Mouse (Mus musculus) bone marrow, adult 2 months (tissue): ENCODE data around the gene Atp11a. TPM values are rescaled to one million over a fixed set of nuclear protein-coding genes. Genes with fewer than 3 reads are reported as not detected.
A peak's percentile ranks its signal among the peaks of the same experiment; 100 is the strongest.

Experiments used
- H3K27ac ChIP-seq: fragments of 200-500 bp; 2 replicates; pipeline ENCODE4 v1.5.1; 2012; ENCODE audit warnings: low read depth, mild to moderate bottlenecking, control low read depth, inconsistent platforms, low read length; ENCODE audit not compliant: control insufficient read depth, poor library complexity, insufficient read depth
- H3K4me1 ChIP-seq: fragments of 200-500 bp; 2 replicates; pipeline ENCODE4 v1.6.1; 2011; ENCODE audit warnings: low read length; ENCODE audit not compliant: control insufficient read depth, insufficient read depth
- H3K4me3 ChIP-seq: fragments of 200-500 bp; replicated peaks from 2 replicates; pipeline ENCODE3; 2011; ENCODE audit warnings: mild to moderate bottlenecking, low read depth, low read length, control low read depth; ENCODE audit not compliant: control insufficient read depth
- CTCF ChIP-seq: fragments of 200-500 bp; IDR thresholded peaks from 2 replicates; pipeline ENCODE4 v1.5.1; 2011; ENCODE audit warnings: low read length, control low read depth; ENCODE audit not compliant: control insufficient read depth, insufficient read depth
- POLR2A ChIP-seq: fragments of 200-500 bp; IDR thresholded peaks from 2 replicates; pipeline ENCODE4 v1.6.1; 2011; ENCODE audit warnings: low read depth, mild to moderate bottlenecking, control low read depth, low read length, borderline replicate concordance; ENCODE audit not compliant: control insufficient read depth
- WGBS: fragments of 180-500 bp; shearing (Covaris S2); methylation state at CpG from one replicate; pipeline ENCODE4 v1.1.7; 2018; 5-methylcytosine and 5-hydroxymethylcytosine counted together
- polyA plus RNA-seq: library from polyadenylated mRNA; stranded (reverse); fragments of >200 nt; gene quantifications from 2 replicates; pipeline ENCODE4 v1.2.4, GENCODE M21; 2011; ENCODE audit warnings: low replicate concordance; ENCODE audit not compliant: missing spikeins, insufficient read depth, insufficient read length

The Atp11a gene
- polyA plus RNA-seq, 1 experiment, result 28.4 TPM

DNA sequence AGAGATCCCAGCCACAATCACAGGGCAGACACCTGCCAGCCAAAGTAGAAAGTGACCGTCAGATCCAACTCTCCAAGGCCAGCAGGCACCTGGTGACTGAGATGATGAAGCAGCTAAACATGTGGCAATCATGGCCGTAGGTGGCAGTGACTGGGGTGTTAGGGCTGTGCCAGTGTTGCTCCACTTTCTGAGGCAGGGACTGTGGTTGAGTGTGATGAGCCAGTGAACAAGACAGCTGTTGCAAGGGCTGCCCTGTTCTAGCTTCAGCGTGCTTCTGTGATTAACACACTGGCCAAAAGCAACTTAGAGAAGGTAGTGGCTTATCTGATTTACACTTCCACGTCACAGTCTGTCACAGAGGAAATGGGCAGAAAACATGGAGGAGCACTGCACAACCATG, 13.4 kb upstream of the Atp11a start:
- Histone ChIP-seq H3K27ac (peak overlapping the region; percentile 55), H3K4me1 (no peaks in the 10 kb centered on the region; the same call in 1 of the 2 replicates), H3K4me3 (no peak overlapping the region)
- WGBS, result 43% methylated on average over 4 of the region's 4 CpGs
- TF ChIP-seq CTCF, result no peak
- TF ChIP-seq POLR2A, result no peak

DNA sequence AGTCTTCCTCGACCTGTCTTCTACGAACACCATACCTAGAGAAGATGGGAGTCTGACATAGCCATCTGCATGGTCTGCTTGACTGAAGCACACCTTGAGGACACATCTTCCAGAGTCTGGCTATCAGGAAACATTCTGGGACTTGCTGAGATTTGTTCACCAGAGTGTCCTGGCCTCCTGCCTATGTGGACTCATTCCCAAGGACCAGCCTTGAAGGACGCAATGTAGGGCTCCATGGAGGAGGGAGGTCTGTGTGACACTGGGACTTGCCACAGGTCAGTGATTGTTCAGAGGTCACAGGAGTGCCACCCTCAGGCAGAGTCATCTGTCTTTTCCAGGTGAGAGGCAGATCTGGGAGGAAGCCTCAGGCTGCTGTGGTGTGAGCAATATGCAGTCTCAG, 8.6 kb upstream of the Atp11a start:
- 88% methylated on average over 3 of the region's 3 CpGs for WGBS
- H3K27ac ChIP-seq, result no peak overlapping the region
- TF ChIP-seq CTCF (no peak), POLR2A (no peak)
- H3K4me3 ChIP-seq, result no peak overlapping the region
- no peaks in the 10 kb centered on the region; the same call in 1 of the 2 replicates for H3K4me1 ChIP-seq

DNA sequence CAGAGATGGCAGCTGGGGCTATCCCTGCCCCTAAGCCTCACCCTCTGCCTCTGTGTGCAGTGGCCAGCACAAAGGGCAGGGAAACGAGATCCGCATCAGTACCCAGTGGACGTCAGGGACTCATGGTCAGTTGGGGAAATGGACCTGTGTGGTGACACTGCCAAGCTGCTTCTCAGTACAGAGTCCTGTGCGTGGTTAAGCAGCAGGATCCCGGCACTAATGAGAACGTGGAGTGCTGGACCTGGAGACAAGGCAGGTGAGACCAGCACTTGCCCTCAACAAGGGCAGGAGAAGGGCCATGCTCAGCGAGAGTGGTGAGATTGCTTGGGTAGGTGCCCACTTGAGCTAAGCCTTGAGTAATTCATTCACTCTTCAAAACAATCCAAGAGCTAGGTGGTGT, 7.7 kb upstream of the Atp11a start:
- Histone ChIP-seq H3K27ac (no peak overlapping the region), H3K4me3 (no peak overlapping the region), H3K4me1 (no peaks in the 10 kb centered on the region; the same call in 1 of the 2 replicates)
- TF ChIP-seq CTCF (no peak), POLR2A (no peak)
- WGBS, result 85% methylated on average over 7 of the region's 7 CpGs

DNA sequence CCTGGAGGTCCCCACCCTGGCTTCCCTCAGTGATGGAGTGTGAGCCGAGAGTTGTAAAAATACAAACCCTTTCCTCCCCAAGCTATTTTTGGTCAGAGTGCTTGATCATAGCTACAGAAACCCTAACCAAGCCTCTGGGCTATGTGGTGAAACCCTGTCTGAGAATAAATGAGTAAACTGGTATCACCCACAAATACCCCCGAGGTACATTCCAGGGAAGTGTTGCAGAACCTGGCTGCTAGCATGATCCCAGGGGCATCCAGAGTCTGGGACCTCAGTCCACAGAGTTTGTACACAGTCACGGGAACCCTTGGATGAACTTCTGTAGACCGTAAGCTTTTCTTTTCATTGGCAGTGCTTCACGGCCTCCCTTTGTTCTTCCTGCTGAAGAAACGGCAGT, 3.8 kb upstream of the Atp11a start:
- 77% methylated on average over 6 of the region's 6 CpGs for WGBS
- H3K4me1 ChIP-seq, result no peaks in the 10 kb centered on the region; the same call in 1 of the 2 replicates
- TF ChIP-seq CTCF (no peak), POLR2A (no peak)
- H3K4me3 ChIP-seq, result no peak overlapping the region
- no peak overlapping the region for H3K27ac ChIP-seq

DNA sequence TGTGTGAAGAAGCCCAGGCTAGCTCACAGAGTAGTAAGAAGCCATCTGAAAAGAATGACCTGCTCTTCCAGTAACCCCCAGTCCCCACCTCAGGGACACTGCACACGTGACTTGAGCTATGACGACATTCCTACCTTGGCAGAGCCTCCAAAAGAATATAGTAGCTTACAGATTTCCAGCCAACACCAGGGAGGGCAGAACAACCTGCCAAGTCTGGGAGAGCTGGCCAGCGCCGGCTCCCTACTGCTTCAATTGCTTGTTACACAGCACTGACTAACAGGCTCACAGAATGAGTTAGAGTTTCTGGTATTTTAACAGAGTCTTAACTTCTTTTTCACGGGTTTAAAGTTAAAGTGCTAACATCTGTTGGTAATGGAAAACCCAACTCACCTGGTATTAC, 2.7 kb upstream of the Atp11a start:
- Histone ChIP-seq H3K4me1 (no peaks in the 10 kb centered on the region; the same call in 1 of the 2 replicates), H3K27ac (no peak overlapping the region), H3K4me3 (no peak overlapping the region)
- TF ChIP-seq POLR2A, result no peak
- no peak for TF ChIP-seq CTCF
- 79% methylated on average over 5 of the region's 5 CpGs for WGBS

DNA sequence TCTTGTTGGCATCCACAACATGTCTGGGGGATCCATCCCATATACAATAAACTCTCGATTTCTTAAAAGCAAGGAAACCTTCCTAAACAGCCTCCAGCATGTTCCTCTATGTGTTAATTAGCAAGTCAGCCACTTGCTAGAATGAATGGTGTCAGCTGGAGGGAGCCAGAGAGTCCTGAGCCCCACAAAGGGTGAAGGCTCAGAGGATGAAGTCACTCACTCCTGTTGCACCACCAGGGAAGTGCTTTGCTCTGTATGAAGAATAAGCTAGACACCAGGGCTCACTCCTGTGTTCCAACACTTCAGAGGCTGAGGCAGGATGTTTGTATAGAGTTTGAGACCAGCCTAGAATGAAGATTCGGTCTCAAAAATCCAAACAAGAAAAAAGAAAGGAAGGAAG, 1.5 kb upstream of the Atp11a start:
- TF ChIP-seq POLR2A, result no peak
- TF ChIP-seq CTCF, result peak; percentile 41
- H3K27ac ChIP-seq, result no peak overlapping the region
- 36% methylated on average over 2 of the region's 2 CpGs for WGBS

DNA sequence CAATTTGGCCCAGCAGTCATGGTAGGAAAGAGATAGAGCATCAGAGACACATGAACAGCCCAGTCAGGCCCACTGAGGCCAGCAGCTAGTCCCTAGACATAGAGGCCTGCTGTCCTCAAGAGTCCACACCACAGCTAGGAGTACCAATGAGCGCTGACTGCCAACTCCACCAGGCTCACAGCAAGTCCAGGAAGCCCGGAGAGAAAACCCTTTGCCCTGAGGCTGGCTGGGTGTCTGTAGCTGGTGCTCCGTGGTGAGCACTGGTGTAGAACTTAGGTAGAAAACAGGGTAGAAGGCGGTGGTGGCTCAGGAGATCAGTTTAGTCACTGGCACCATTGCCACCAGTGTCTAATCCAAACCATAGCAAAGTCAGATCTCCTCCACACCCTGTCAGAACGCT, 988 bp upstream of the Atp11a start:
- no peak overlapping the region for H3K4me3 ChIP-seq
- no peak overlapping the region for H3K27ac ChIP-seq
- TF ChIP-seq CTCF (no peak), POLR2A (no peak)
- whole genome bisulfite sequencing, result 77% methylated on average over 5 of the region's 5 CpGs
- no peaks in the 10 kb centered on the region; the same call in 1 of the 2 replicates for H3K4me1 ChIP-seq

More for the DNA sequence above, 1.5 kb upstream of the Atp11a start:
- H3K4me1 ChIP-seq, result no peaks in the 10 kb centered on the region; the same call in 1 of the 2 replicates
- H3K4me3 ChIP-seq, result no peak overlapping the region

DNA sequence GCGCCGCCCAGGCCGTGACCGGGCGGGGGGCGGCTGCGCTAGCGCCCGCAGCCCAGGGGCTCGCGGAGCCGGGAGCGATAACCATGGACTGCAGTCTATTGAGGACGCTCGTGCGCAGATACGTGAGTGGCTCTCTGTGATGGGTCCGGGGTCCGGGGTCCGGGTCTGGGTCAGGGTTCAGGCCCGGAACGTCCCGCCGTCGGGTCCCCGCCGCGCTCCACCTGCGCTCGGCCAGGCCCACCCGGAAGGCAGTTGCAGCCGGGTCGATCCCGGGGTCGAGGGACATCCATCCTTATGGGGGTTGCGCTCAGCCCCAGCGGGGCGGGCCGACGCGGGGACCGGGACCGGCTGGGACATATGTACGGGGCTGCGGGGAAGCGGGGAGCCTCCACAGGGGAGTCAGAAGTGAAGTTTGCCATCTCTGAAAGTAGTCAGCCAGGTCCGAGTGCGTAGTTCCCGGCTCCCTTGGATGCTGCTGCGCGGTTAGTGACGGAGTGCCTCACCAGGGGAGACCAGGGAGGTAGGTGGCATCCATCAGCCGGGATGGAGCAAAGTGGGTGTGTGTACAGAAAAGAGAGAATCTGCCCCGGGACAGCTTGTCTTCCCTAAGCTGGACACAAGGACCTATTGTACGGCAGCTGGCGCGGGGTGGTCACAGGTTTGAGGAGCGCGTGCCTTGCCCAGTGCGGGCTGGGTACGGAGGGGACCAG, 572 bp downstream of the Atp11a start:
- WGBS, result 5% methylated on average over 61 of the region's 61 CpGs
- Histone ChIP-seq H3K4me3 (peak overlapping the region; percentile 68), H3K27ac (peak overlapping the region; percentile 87), H3K4me1 (peaks cover 3% of the 10 kb centered on the region; the same call in 1 of the 2 replicates)
- TF ChIP-seq POLR2A (no peak), CTCF (no peak)

DNA sequence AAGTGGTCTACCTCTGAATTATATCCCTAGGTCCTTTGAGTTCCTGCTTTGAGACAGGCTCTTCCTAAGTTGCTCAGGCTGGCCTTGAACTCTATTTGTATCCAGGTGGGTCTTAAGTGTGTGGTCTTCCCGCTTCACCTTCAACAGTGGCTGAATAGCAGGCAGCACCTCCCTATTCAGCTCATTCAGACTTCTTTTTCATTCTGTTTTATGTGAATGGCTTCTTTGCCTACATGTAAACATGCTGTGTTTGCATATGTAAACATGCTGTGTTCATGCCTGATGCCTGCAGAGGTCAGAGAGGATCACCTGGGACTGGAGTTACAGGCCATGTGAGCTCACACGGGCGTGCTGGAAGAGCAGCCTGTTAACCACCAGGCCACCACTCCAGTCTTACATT, 3.1 kb downstream of the Atp11a start:
- Histone ChIP-seq H3K4me3 (no peak overlapping the region), H3K4me1 (peaks cover 3% of the 10 kb centered on the region; the same call in 1 of the 2 replicates), H3K27ac (no peak overlapping the region)
- TF ChIP-seq POLR2A (no peak), CTCF (no peak)
- 82% methylated on average over 3 of the region's 3 CpGs for WGBS
